Mouse (Mus musculus): ENCODE measurements around the gene Gm20388. TPM values are rescaled to one million over a fixed set of nuclear protein-coding genes. Genes with fewer than 3 reads are reported as not detected.

Gene Gm20388
- polyA plus RNA-seq, 1 experiment, result 0.36 TPM

DNA sequence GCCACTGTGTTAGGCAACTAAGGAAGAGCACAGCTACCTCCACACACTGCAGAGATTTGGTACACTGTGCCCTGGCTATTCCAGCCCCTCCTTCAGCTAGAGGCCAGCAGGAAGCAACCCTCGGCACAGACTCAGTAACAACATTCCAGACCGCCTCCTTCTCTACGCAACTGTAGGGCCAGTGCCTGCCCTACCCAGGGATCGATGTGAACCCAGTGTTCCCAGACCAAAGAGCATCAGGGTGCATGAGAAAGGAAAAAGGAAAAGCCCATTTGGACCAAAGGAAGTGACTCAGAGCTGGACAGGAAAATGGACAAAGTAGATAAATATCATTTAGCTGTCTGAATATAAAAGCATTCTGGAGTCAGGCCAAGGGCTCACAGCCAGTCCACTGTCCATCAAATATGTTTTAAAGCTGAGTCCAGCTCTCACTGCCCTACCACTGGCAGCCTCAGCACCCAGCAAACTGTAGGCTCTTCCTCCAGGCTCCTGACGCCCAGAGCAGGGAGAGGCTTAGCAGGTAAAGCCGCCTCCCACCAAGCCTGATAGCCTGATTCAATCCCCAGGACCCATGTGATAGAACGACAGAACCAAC is 1708.9 kb downstream of the Gm20388 start:
- Histone ChIP-seq H3K9me3 (ENCODE audit: control insufficient read depth, low read length) (no peaks in the 10 kb centered on the region), H3K4me3 (replicated peaks) (no peak overlapping the region), H3K27me3 (ENCODE audit: control insufficient read depth) (no peaks in the 10 kb centered on the region), H3K4me1 (ENCODE audit: control insufficient read depth) (no peaks in the 10 kb centered on the region), H3K36me3 (ENCODE audit: control insufficient read depth) (no peaks in the 10 kb centered on the region)
- TF ChIP-seq GATA1 (IDR thresholded peaks at IDR 0.05; ENCODE audit: low read length) (no peak), TAL1 (IDR thresholded peaks at IDR 0.05; ENCODE audit: low read length) (no peak)

- Histone ChIP-seq H3K4me1 (ENCODE audit: control insufficient read depth) (no peaks in the 10 kb centered on the region), H3K4me3 (replicated peaks) (no peak overlapping the region), H3K36me3 (ENCODE audit: control insufficient read depth) (no peaks in the 10 kb centered on the region), H3K9me3 (ENCODE audit: control insufficient read depth, low read length) (no peaks in the 10 kb centered on the region), H3K27me3 (ENCODE audit: control insufficient read depth) (no peaks in the 10 kb centered on the region)
- TF ChIP-seq GATA1 (IDR thresholded peaks at IDR 0.05; ENCODE audit: low read length) (no peak), TAL1 (IDR thresholded peaks at IDR 0.05; ENCODE audit: low read length) (no peak)
These were observed 1710.3 kb downstream of the Gm20388 start for GRCm38 (mm10) chr8:121620801-121621516.

- Histone ChIP-seq H3K27me3 (ENCODE audit: control insufficient read depth) (no peaks in the 10 kb centered on the region), H3K4me3 (replicated peaks) (no peak overlapping the region), H3K9me3 (ENCODE audit: control insufficient read depth, low read length) (no peaks in the 10 kb centered on the region), H3K4me1 (ENCODE audit: control insufficient read depth) (no peaks in the 10 kb centered on the region), H3K36me3 (ENCODE audit: control insufficient read depth) (no peaks in the 10 kb centered on the region)
- no peak for TF ChIP-seq GATA1 (IDR thresholded peaks at IDR 0.05; ENCODE audit: low read length)
- TF ChIP-seq TAL1 (IDR thresholded peaks at IDR 0.05; ENCODE audit: low read length), result no peak
These were observed 1711.2 kb downstream of the Gm20388 start for GRCm38 (mm10) chr8:121621879-121622278.

GRCm38 (mm10) chr8:121623043-121623442 is 1712.4 kb downstream of the Gm20388 start:
- H3K9me3 ChIP-seq (ENCODE audit: control insufficient read depth, low read length), result no peaks in the 10 kb centered on the region
- H3K4me1 ChIP-seq (ENCODE audit: control insufficient read depth), result no peaks in the 10 kb centered on the region
- no peaks in the 10 kb centered on the region for H3K27me3 ChIP-seq (ENCODE audit: control insufficient read depth)
- H3K36me3 ChIP-seq (ENCODE audit: control insufficient read depth), result no peaks in the 10 kb centered on the region
- no peak overlapping the region for H3K4me3 ChIP-seq (replicated peaks)
- TF ChIP-seq TAL1 (IDR thresholded peaks at IDR 0.05; ENCODE audit: low read length), result no peak
- no peak for TF ChIP-seq GATA1 (IDR thresholded peaks at IDR 0.05; ENCODE audit: low read length)

GRCm38 (mm10) chr8:121628681-121629080 is 1718.0 kb downstream of the Gm20388 start:
- TF ChIP-seq TAL1 (IDR thresholded peaks at IDR 0.05; ENCODE audit: low read length), result no peak
- no peak for TF ChIP-seq GATA1 (IDR thresholded peaks at IDR 0.05; ENCODE audit: low read length)
- Histone ChIP-seq H3K36me3 (ENCODE audit: control insufficient read depth) (no peaks in the 10 kb centered on the region; the same call in 1 of the 2 replicates), H3K4me1 (ENCODE audit: control insufficient read depth) (no peaks in the 10 kb centered on the region), H3K27me3 (ENCODE audit: control insufficient read depth) (no peaks in the 10 kb centered on the region), H3K9me3 (ENCODE audit: control insufficient read depth, low read length) (no peaks in the 10 kb centered on the region), H3K4me3 (replicated peaks) (no peak overlapping the region)

DNA sequence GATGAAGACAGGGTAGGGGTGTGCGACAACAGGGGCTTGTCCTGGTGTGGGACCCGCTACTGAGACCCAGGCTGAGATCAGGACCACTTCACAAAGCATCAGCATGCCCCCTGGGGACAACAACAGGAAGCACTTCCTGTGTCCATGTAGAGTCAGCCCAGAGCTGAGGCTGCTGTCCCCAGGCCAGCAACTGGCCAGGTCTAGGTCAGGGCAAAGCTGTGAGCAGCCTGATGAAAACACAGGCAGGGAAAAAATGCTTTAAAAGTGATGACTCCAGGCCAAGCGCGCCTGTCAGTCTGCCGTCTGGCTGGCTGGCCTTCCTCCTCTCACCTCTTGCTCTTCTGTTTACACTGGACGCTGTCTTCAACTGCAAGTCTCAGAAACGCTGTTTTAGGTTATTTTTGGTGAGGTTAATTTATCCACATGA is 1721.0 kb downstream of the Gm20388 start:
- H3K36me3 ChIP-seq (ENCODE audit: control insufficient read depth), result no peaks in the 10 kb centered on the region; the same call in 1 of the 2 replicates
- no peak for TF ChIP-seq GATA1 (IDR thresholded peaks at IDR 0.05; ENCODE audit: low read length)
- no peak for TF ChIP-seq TAL1 (IDR thresholded peaks at IDR 0.05; ENCODE audit: low read length)

GRCm38 (mm10) chr8:121632401-121632800 is 1721.8 kb downstream of the Gm20388 start:
- H3K27me3 ChIP-seq (ENCODE audit: control insufficient read depth), result no peaks in the 10 kb centered on the region
- TF ChIP-seq GATA1 (IDR thresholded peaks at IDR 0.05; ENCODE audit: low read length) (no peak), TAL1 (IDR thresholded peaks at IDR 0.05; ENCODE audit: low read length) (no peak)

More for the DNA sequence above, 1721.0 kb downstream of the Gm20388 start:
- H3K9me3 ChIP-seq (ENCODE audit: control insufficient read depth, low read length), result no peaks in the 10 kb centered on the region
- no peaks in the 10 kb centered on the region for H3K4me1 ChIP-seq (ENCODE audit: control insufficient read depth)
- no peaks in the 10 kb centered on the region for H3K27me3 ChIP-seq (ENCODE audit: control insufficient read depth)
- no peak overlapping the region for H3K4me3 ChIP-seq (replicated peaks)

GRCm38 (mm10) chr8:121635534-121635933 is 1724.9 kb downstream of the Gm20388 start:
- TF ChIP-seq GATA1 (IDR thresholded peaks at IDR 0.05; ENCODE audit: low read length), result no peak
- TF ChIP-seq TAL1 (IDR thresholded peaks at IDR 0.05; ENCODE audit: low read length), result no peak
- H3K4me1 ChIP-seq (ENCODE audit: control insufficient read depth), result no peaks in the 10 kb centered on the region
- H3K4me3 ChIP-seq (replicated peaks), result no peak overlapping the region
- H3K27me3 ChIP-seq (ENCODE audit: control insufficient read depth), result no peaks in the 10 kb centered on the region
- no peaks in the 10 kb centered on the region for H3K36me3 ChIP-seq (ENCODE audit: control insufficient read depth)
- H3K9me3 ChIP-seq (ENCODE audit: control insufficient read depth, low read length), result no peaks in the 10 kb centered on the region

More at GRCm38 (mm10) chr8:121632401-121632800, 1721.8 kb downstream of the Gm20388 start:
- Histone ChIP-seq H3K4me1 (ENCODE audit: control insufficient read depth) (no peaks in the 10 kb centered on the region), H3K36me3 (ENCODE audit: control insufficient read depth) (no peaks in the 10 kb centered on the region; the same call in 1 of the 2 replicates), H3K4me3 (replicated peaks) (no peak overlapping the region), H3K9me3 (ENCODE audit: control insufficient read depth, low read length) (no peaks in the 10 kb centered on the region)

GRCm38 (mm10) chr8:121636180-121636579 is 1725.5 kb downstream of the Gm20388 start:
- no peaks in the 10 kb centered on the region for H3K27me3 ChIP-seq (ENCODE audit: control insufficient read depth)
- H3K36me3 ChIP-seq (ENCODE audit: control insufficient read depth), result no peaks in the 10 kb centered on the region
- H3K9me3 ChIP-seq (ENCODE audit: control insufficient read depth, low read length), result no peaks in the 10 kb centered on the region
- TF ChIP-seq TAL1 (IDR thresholded peaks at IDR 0.05; ENCODE audit: low read length) (no peak), GATA1 (IDR thresholded peaks at IDR 0.05; ENCODE audit: low read length) (no peak)
- no peak overlapping the region for H3K4me3 ChIP-seq (replicated peaks)
- H3K4me1 ChIP-seq (ENCODE audit: control insufficient read depth), result no peaks in the 10 kb centered on the region

All from erythroblast, embryonic 14.5 days (primary cell).